Mouse (Mus musculus): ENCODE measurements around the gene Oas1e. TPM values are rescaled to one million over a fixed set of nuclear protein-coding genes. Genes with fewer than 3 reads are reported as not detected.
"Not testable (repeated sequence)": the region's sequence is repeated elsewhere in the genome, so short reads cannot be mapped to it uniquely, and the experiment has no call there.

The Oas1e gene
- total and polyA plus RNA-seq, 3 experiments = not detected

DNA sequence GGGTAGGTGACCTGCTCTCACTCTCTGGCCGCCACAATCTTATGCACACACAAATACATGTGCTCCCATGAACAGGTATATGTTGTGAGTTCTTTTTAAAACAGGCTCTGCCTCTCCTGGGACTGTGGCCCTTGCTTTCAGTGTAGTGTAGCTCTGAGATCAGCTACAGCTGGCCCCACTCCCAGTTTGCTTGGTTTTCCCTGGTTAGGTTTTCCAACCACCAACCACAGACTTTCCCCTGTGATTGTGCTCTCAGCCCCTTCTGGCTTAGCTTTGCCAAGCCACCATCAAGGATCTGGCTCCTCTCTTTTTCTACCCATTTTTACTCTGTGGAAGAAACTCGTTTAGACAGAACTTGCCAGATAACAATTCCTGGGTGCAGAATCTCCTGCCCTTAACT, 8.3 kb upstream of the Oas1e start:
- dilution Hi-C loops (cut with MboI; ENCODE audit: extremely low pct_ligation_motif_present, extremely low pct_unique_long_range_greater_than_20kb, low sequenced_read_pairs) (no loop called here), in situ Hi-C loops (cut with MboI; ENCODE audit: low pct_ligation_motif_present, low pct_unique_long_range_greater_than_20kb, low sequenced_read_pairs) (no loop called here)
- H3K9me3 ChIP-seq (replicated peaks; ENCODE audit: low read length) = no peaks in the 10 kb centered on the region
- no peak for DNase-seq (ENCODE audit: extremely low read depth)
- H3K27me3 ChIP-seq (replicated peaks) = no peaks in the 10 kb centered on the region
- H3K9ac ChIP-seq (ENCODE audit: insufficient read depth, low read depth) = no peak overlapping the region
- H3K4me1 ChIP-seq (ENCODE audit: control insufficient read depth in 1 of 2, insufficient read depth in 2 of 2) = peaks cover 0 to 2% of the 10 kb centered on the region in 2 experiments; a peak in 1 of 4 replicates
- H3K4me2 ChIP-seq (ENCODE audit: insufficient read depth, low read depth, poor library complexity, severe bottlenecking) = no peak overlapping the region
- H3K36me3 ChIP-seq (replicated peaks in 1 of 2; ENCODE audit: control insufficient read depth in 1 of 2, insufficient read depth in 1 of 2, low read length in 1 of 2) = peaks cover 0 to 24% of the 10 kb centered on the region in 2 experiments
- no peak overlapping the region for H3K4me3 ChIP-seq (replicated peaks in 1 of 3; ENCODE audit: low read depth in 2 of 3, low read length in 2 of 3, poor library complexity in 1 of 3)
- no peak for TF ChIP-seq ETS1 (conservative IDR thresholded peaks at IDR 0.05; ENCODE audit: low read depth, low read length)
- no peak for TF ChIP-seq ZMIZ1 (IDR thresholded peaks at IDR 0.05; ENCODE audit: low read depth, low read length)
- no peak for TF ChIP-seq USF1 (IDR thresholded peaks at IDR 0.05; ENCODE audit: low read depth, low read length)
- no peak for TF ChIP-seq MAX (IDR thresholded peaks at IDR 0.05; ENCODE audit: low read length)
- no peak for TF ChIP-seq RCOR1 (conservative IDR thresholded peaks at IDR 0.05; ENCODE audit: low read depth, low read length)
- no peak for TF ChIP-seq USF2 (conservative IDR thresholded peaks at IDR 0.05; ENCODE audit: low read depth, low read length)
- no peak for TF ChIP-seq BHLHE40 (IDR thresholded peaks at IDR 0.05; ENCODE audit: low read depth, low read length)
- no peak for TF ChIP-seq MYC (IDR thresholded peaks at IDR 0.05; ENCODE audit: low read depth, low read length)
- no peak for TF ChIP-seq TBP (conservative IDR thresholded peaks at IDR 0.05; ENCODE audit: low read depth, low read length)
- TF ChIP-seq NELFE (IDR thresholded peaks at IDR 0.05; ENCODE audit: low read depth, low read length) = no peak
- no peak for TF ChIP-seq IRF4 (IDR thresholded peaks at IDR 0.05; ENCODE audit: low read depth, low read length)
- no peak for TF ChIP-seq ZKSCAN1 (IDR thresholded peaks at IDR 0.05; ENCODE audit: borderline replicate concordance, low read depth, low read length)
- TF ChIP-seq CHD1 (IDR thresholded peaks at IDR 0.05; ENCODE audit: low read depth, low read length) = no peak
- TF ChIP-seq SIN3A (IDR thresholded peaks at IDR 0.05; ENCODE audit: low read length) = no peak
- no peak for TF ChIP-seq CHD2 (IDR thresholded peaks at IDR 0.05; ENCODE audit: low read length)
- no peaks in the 10 kb centered on the region for H3K79me2 ChIP-seq (replicated peaks; ENCODE audit: control insufficient read depth, extremely low read depth, insufficient read depth, poor library complexity, severe bottlenecking)
- no peak overlapping the region for H3K27ac ChIP-seq (ENCODE audit: insufficient read depth, low read depth)

- H3K9me3 ChIP-seq (replicated peaks; ENCODE audit: low read length); H3K4me1 ChIP-seq (ENCODE audit: control insufficient read depth in 1 of 2, insufficient read depth in 2 of 2); H3K9ac ChIP-seq (ENCODE audit: insufficient read depth, low read depth); H3K27me3 ChIP-seq (replicated peaks); dilution Hi-C loops (cut with MboI; ENCODE audit: extremely low pct_ligation_motif_present, extremely low pct_unique_long_range_greater_than_20kb, low sequenced_read_pairs); H3K27ac ChIP-seq (ENCODE audit: insufficient read depth, low read depth); H3K4me3 ChIP-seq (replicated peaks in 1 of 3; ENCODE audit: low read depth in 2 of 3, low read length in 2 of 3, poor library complexity in 1 of 3); H3K79me2 ChIP-seq (replicated peaks; ENCODE audit: control insufficient read depth, extremely low read depth, insufficient read depth, poor library complexity, severe bottlenecking); H3K4me2 ChIP-seq (ENCODE audit: insufficient read depth, low read depth, poor library complexity, severe bottlenecking); DNase-seq (ENCODE audit: extremely low read depth): not testable (repeated sequence)
- H3K36me3 ChIP-seq (replicated peaks in 1 of 2; ENCODE audit: control insufficient read depth in 1 of 2, insufficient read depth in 1 of 2, low read length in 1 of 2) = peaks cover 0 to 17% of the 10 kb centered on the region in 2 experiments
- in situ Hi-C loops (cut with MboI; ENCODE audit: low pct_ligation_motif_present, low pct_unique_long_range_greater_than_20kb, low sequenced_read_pairs) = loop anchor here (10.0 kb wide), 1 partner anchor 116 kb away; the partner anchor contains the start of gene Oas1d
Observed at GRCm38 (mm10) chr5:120798943-120799342, 3.6 kb upstream of the Oas1e start.

- H3K27me3 ChIP-seq (replicated peaks); H3K9me3 ChIP-seq (replicated peaks; ENCODE audit: low read length); H3K79me2 ChIP-seq (replicated peaks; ENCODE audit: control insufficient read depth, extremely low read depth, insufficient read depth, poor library complexity, severe bottlenecking); dilution Hi-C loops (cut with MboI; ENCODE audit: extremely low pct_ligation_motif_present, extremely low pct_unique_long_range_greater_than_20kb, low sequenced_read_pairs); DNase-seq (ENCODE audit: extremely low read depth); H3K4me1 ChIP-seq (ENCODE audit: control insufficient read depth in 1 of 2, insufficient read depth in 2 of 2); H3K4me2 ChIP-seq (ENCODE audit: insufficient read depth, low read depth, poor library complexity, severe bottlenecking); H3K9ac ChIP-seq (ENCODE audit: insufficient read depth, low read depth); H3K27ac ChIP-seq (ENCODE audit: insufficient read depth, low read depth); H3K4me3 ChIP-seq (replicated peaks in 1 of 3; ENCODE audit: low read depth in 2 of 3, low read length in 2 of 3, poor library complexity in 1 of 3): not testable (repeated sequence)
- in situ Hi-C loops (cut with MboI; ENCODE audit: low pct_ligation_motif_present, low pct_unique_long_range_greater_than_20kb, low sequenced_read_pairs) = loop anchor here (10.0 kb wide), 1 partner anchor 117 kb away; the partner anchor contains the start of gene Oas1d
- peaks cover 0 to 17% of the 10 kb centered on the region in 2 experiments for H3K36me3 ChIP-seq (replicated peaks in 1 of 2; ENCODE audit: control insufficient read depth in 1 of 2, insufficient read depth in 1 of 2, low read length in 1 of 2)
Observed at GRCm38 (mm10) chr5:120798147-120798546, 2.8 kb upstream of the Oas1e start.
